Mouse (Mus musculus) c-Kit-positive CD71-positive TER-119-positive erythroid progenitor cells, embryonic 14.5 days (primary cell): ENCODE measurements at regions not wholly inside any gene's neighbourhood (a gene's known extent, or its start where the extent isn't known, plus 50 kb on each side); places are given as distances from the start of the nearest gene placed in this dataset.

Source experiments
- DNase-seq: peaks from one replicate; pipeline ENCODE4 v3.0.0-alpha.2; 2013; ENCODE audit warnings: low spot score

DNA sequence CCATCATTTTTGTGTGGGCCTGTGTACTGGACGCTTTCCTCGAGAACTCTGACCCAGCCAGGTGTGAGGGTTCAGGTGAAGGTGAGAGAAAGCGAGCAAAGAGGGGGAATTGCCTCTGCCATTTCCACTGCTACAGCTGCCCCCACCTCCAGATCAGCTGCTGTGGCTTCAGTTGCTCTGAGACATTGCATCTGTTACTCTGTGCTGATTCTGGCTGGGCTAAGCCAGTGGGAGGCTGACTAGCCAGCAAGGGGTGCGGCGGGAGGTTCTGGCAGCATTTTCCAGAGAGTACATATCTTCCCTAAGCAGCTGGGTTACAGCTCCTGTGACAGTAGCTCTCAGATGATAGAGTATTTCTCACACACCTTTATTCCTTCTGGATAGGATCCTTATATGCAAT is 712.7 kb upstream of the Cdh18 start:
- DNase-seq = no peak

DNA sequence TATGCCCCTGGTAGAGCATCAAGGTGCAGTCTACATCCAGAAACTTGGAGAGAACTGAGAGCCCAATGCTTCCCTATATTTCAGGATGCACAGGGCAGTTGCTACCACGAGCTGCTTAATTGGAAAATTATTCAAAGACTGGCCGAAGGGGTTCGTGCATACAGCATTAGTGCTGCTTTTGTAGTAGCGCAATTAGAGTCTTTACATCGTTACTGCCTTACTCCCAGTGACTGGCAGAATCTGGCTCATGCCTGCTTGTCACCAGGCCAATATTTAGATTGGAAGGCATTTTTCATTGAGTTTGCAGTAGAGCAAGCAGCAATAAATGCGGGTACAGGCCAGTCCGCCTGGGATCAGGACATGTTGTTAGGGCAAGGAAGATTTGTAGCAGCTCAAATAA is 690.3 kb upstream of the Cdh18 start:
- no peak for DNase-seq

DNA sequence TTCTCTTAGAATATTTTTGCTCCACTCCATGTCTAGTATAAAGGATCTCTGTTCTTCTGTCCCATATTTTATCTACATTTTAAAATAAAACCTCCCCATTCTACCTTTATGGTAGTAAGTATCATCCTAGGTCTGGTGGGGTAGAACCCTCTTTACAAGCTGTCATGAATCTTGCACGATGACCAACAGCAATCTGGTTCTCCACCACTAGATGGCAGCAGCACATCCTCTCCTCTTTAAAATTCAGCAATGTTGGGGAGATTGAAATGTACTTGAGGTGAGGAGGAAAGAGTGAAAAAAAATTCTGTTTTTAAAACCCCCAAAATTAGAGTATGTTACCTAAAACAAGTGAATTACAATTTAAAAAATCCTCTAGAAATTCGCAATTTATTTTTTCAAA is 663.6 kb upstream of the Cdh18 start:
- DNase-seq = peak; percentile 16
